Mouse (Mus musculus): ENCODE data around the gene Gm9758. TPM values are rescaled to one million over a fixed set of nuclear protein-coding genes. Genes with fewer than 3 reads are reported as not detected.
"Not testable (repeated sequence)": the region's sequence is repeated elsewhere in the genome, so short reads cannot be mapped to it uniquely, and the experiment has no call there.

Gene Gm9758
- polyA plus RNA-seq, 1 experiment from 2014 or later: not detected

GRCm38 (mm10) chr5:14914361-14914760 is 338 bp downstream of the Gm9758 start:
- DNase-seq (ENCODE audit: low spot score); H3K36me3 ChIP-seq (replicated peaks); H3K27me3 ChIP-seq (replicated peaks; ENCODE audit: low read depth, poor library complexity, severe bottlenecking); H3K27ac ChIP-seq (replicated peaks); H3K4me3 ChIP-seq; H3K4me1 ChIP-seq; H3K9me3 ChIP-seq: not testable (repeated sequence)
- WGBS: 77% methylated on average over 2 of the region's 3 CpGs

- not testable (repeated sequence) for H3K4me3 ChIP-seq
Measured at GRCm38 (mm10) chr5:14903539-14903938, 11.2 kb downstream of the Gm9758 start.

GRCm38 (mm10) chr5:14892242-14892641 is 22.5 kb downstream of the Gm9758 start:
- H3K4me3 ChIP-seq: no peak overlapping the region
- H3K36me3 ChIP-seq (replicated peaks): no peaks in the 10 kb centered on the region
- no peaks in the 10 kb centered on the region for H3K4me1 ChIP-seq
- no peak for DNase-seq (ENCODE audit: low spot score)
- H3K27ac ChIP-seq (replicated peaks): no peak overlapping the region
- 82% methylated on average over 3 of the region's 3 CpGs for WGBS
- H3K9me3 ChIP-seq: peaks cover 23% of the 10 kb centered on the region; the same call in 1 of the 2 replicates
- no peaks in the 10 kb centered on the region for H3K27me3 ChIP-seq (replicated peaks; ENCODE audit: low read depth, poor library complexity, severe bottlenecking)

More at GRCm38 (mm10) chr5:14903539-14903938, 11.2 kb downstream of the Gm9758 start:
- H3K4me1 ChIP-seq; H3K27ac ChIP-seq (replicated peaks); DNase-seq (ENCODE audit: low spot score); H3K36me3 ChIP-seq (replicated peaks); H3K27me3 ChIP-seq (replicated peaks; ENCODE audit: low read depth, poor library complexity, severe bottlenecking): not testable (repeated sequence)
- H3K9me3 ChIP-seq: peaks cover 23% of the 10 kb centered on the region
- 19% methylated on average over 3 of the region's 3 CpGs for WGBS

- not testable (repeated sequence) for DNase-seq (ENCODE audit: low spot score); H3K27ac ChIP-seq (replicated peaks); H3K4me1 ChIP-seq; H3K9me3 ChIP-seq; H3K27me3 ChIP-seq (replicated peaks; ENCODE audit: low read depth, poor library complexity, severe bottlenecking); H3K4me3 ChIP-seq; H3K36me3 ChIP-seq (replicated peaks)
- 73% methylated on average over 2 of the region's 2 CpGs for WGBS
Measured at GRCm38 (mm10) chr5:14885291-14885690, 29.4 kb downstream of the Gm9758 start.

Other genes starting within 250 kb of the Gm9758 start
- not detected in 2 replicates for gene Speer4e, start 23.5 kb upstream of the Gm9758 start, polyA plus RNA-seq (2016; fragmentation: Nextera tagmentation; extraction: Ambion mirVana)
- gene Gm10354, start 64.0 kb upstream of the Gm9758 start, polyA plus RNA-seq (2016; fragmentation: Nextera tagmentation; extraction: Ambion mirVana): not detected in 2 replicates
- not detected in 2 replicates for gene Gm17019, start 118.1 kb upstream of the Gm9758 start, polyA plus RNA-seq (2016; fragmentation: Nextera tagmentation; extraction: Ambion mirVana)